22 mouse cellular contexts compared by ENCODE assay signal in genomic region chr2:115943044-115943443, GRCm38 (mm10).
DNase-seq lines count a peak whose midpoint lies in the region; ATAC-seq lines count a peak whose summit lies in the region.
"Had no signal": no experiment of that assay in that cellular context is flagged by ENCODE, and none has a peak within 500 bp of the region (broad histone marks: within the 10 kb centered on the region; RNA-seq: fewer than 3 reads in every experiment).

No protein-coding gene starts in this region.

- peaks cover 18% of the 10 kb centered on the region; the same call in 1 of the 2 replicates for H3K36me3 ChIP-seq in heart, embryonic 10.5 days
- H3K36me3 ChIP-seq in kidney, embryonic 15.5 days = peaks cover 45% of the 10 kb centered on the region
- H3K36me3 ChIP-seq in kidney, embryonic 16.5 days (ENCODE audit: insufficient read depth, low read length) = peaks cover 12% of the 10 kb centered on the region
- no peaks in the 10 kb centered on the region for H3K36me3 ChIP-seq in neural tube, embryonic 13.5 days
- H3K36me3 ChIP-seq in neural tube, embryonic 15.5 days = no peaks in the 10 kb centered on the region
- H3K36me3 ChIP-seq: embryonic facial prominence, embryonic 15.5 days had no signal

- H3K4me2 ChIP-seq in kidney, embryonic 15.5 days = no peak overlapping the region
- H3K4me2 ChIP-seq in kidney, embryonic 16.5 days (replicated peaks; ENCODE audit: low read depth, low read length) = no peak overlapping the region
- H3K4me2 ChIP-seq in neural tube, embryonic 13.5 days = no peak overlapping the region
- H3K4me2 ChIP-seq in neural tube, embryonic 15.5 days = no peak overlapping the region
- H3K4me2 ChIP-seq: embryonic facial prominence, embryonic 13.5 days; embryonic facial prominence, embryonic 15.5 days; forebrain, embryonic 12.5 days had no signal

- no peaks in the 10 kb centered on the region for H3K27me3 ChIP-seq in heart, embryonic 10.5 days (ENCODE audit: insufficient read depth, poor library complexity, severe bottlenecking)
- no peaks in the 10 kb centered on the region for H3K27me3 ChIP-seq in kidney, embryonic 15.5 days
- no peaks in the 10 kb centered on the region for H3K27me3 ChIP-seq in kidney, embryonic 16.5 days (ENCODE audit: insufficient read depth, low read length)
- H3K27me3 ChIP-seq in neural tube, embryonic 13.5 days = no peaks in the 10 kb centered on the region
- H3K27me3 ChIP-seq in neural tube, embryonic 15.5 days (replicated peaks) = no peaks in the 10 kb centered on the region
- H3K27me3 ChIP-seq: embryonic facial prominence, embryonic 13.5 days; embryonic facial prominence, embryonic 15.5 days; forebrain, embryonic 12.5 days had no signal

- WGBS in heart, embryonic 10.5 days = 88% methylated on average over 8 of the region's 8 CpGs
- WGBS in kidney, embryonic 15.5 days = 36% methylated on average over 8 of the region's 8 CpGs
- 23% methylated on average over 8 of the region's 8 CpGs for WGBS in kidney, embryonic 16.5 days
- 43% methylated on average over 8 of the region's 8 CpGs for WGBS in neural tube, embryonic 13.5 days
- WGBS in neural tube, embryonic 15.5 days = 38% methylated on average over 8 of the region's 8 CpGs

- peak; percentile 30 for DNase-seq in heart, adult 11 months
- DNase-seq in heart, embryonic 10.5 days (ENCODE audit: low spot score) = no peak
- DNase-seq: adrenal gland, adult 2 months; adrenal gland, postnatal 10 days; adrenal gland, postnatal 25 days; cerebellum, adult 11 months; cerebellum, adult 18-20 months; cerebellum, adult 8-10 months; cerebellum, adult 9-11 months; cerebellum, postnatal 14 days; cerebellum, postnatal 36 days; embryo, embryonic 11 days had no signal

- no peak overlapping the region for H3K9ac ChIP-seq in kidney, embryonic 15.5 days
- no peak overlapping the region for H3K9ac ChIP-seq in kidney, embryonic 16.5 days (replicated peaks; ENCODE audit: low read length)
- no peak overlapping the region for H3K9ac ChIP-seq in neural tube, embryonic 13.5 days
- no peak overlapping the region for H3K9ac ChIP-seq in neural tube, embryonic 15.5 days (replicated peaks)
- H3K9ac ChIP-seq: embryonic facial prominence, embryonic 13.5 days; embryonic facial prominence, embryonic 15.5 days; forebrain, embryonic 12.5 days had no signal

- ATAC-seq in kidney, embryonic 15.5 days (replicated peaks; ENCODE audit: low FRiP score) = 0 out of 2 replicates have a peak, but pooled peaks have one; percentile 20
- ATAC-seq in kidney, embryonic 16.5 days (ENCODE audit: low FRiP score, low TSS enrichment) = no peak
- ATAC-seq in neural tube, embryonic 13.5 days (ENCODE audit: low read depth) = 0 out of 2 replicates have a peak, but pooled peaks have one; percentile 20
- ATAC-seq in neural tube, embryonic 15.5 days (ENCODE audit: low FRiP score) = no peak
- ATAC-seq: forebrain, embryonic 14.5 days had no signal

- peaks cover 5% of the 10 kb centered on the region for H3K4me1 ChIP-seq in heart, embryonic 10.5 days
- H3K4me1 ChIP-seq in kidney, embryonic 15.5 days = peaks cover 20% of the 10 kb centered on the region
- H3K4me1 ChIP-seq in kidney, embryonic 16.5 days (ENCODE audit: insufficient read depth, low read length) = peaks cover 14% of the 10 kb centered on the region; the same call in 1 of the 2 replicates
- H3K4me1 ChIP-seq in neural tube, embryonic 13.5 days (replicated peaks) = peaks cover 20% of the 10 kb centered on the region
- peaks cover 9% of the 10 kb centered on the region for H3K4me1 ChIP-seq in neural tube, embryonic 15.5 days

- no peak overlapping the region for H3K4me3 ChIP-seq in heart, embryonic 10.5 days
- no peak overlapping the region for H3K4me3 ChIP-seq in kidney, embryonic 15.5 days (replicated peaks)
- H3K4me3 ChIP-seq in kidney, embryonic 16.5 days (ENCODE audit: low read length) = no peak overlapping the region
- no peak overlapping the region for H3K4me3 ChIP-seq in neural tube, embryonic 13.5 days
- no peak overlapping the region for H3K4me3 ChIP-seq in neural tube, embryonic 15.5 days (replicated peaks)
- H3K4me3 ChIP-seq: embryonic facial prominence, embryonic 13.5 days; embryonic facial prominence, embryonic 15.5 days; erythroblast, embryonic 14.5 days; forebrain, embryonic 10.5 days; forebrain, embryonic 12.5 days had no signal

- H3K9me3 ChIP-seq in heart, embryonic 10.5 days = no peaks in the 10 kb centered on the region
- no peaks in the 10 kb centered on the region for H3K9me3 ChIP-seq in kidney, embryonic 15.5 days (replicated peaks)
- no peaks in the 10 kb centered on the region for H3K9me3 ChIP-seq in kidney, embryonic 16.5 days (ENCODE audit: low read length)
- H3K9me3 ChIP-seq in neural tube, embryonic 13.5 days = no peaks in the 10 kb centered on the region
- no peaks in the 10 kb centered on the region for H3K9me3 ChIP-seq in neural tube, embryonic 15.5 days (replicated peaks)
- H3K9me3 ChIP-seq: embryonic facial prominence, embryonic 13.5 days; embryonic facial prominence, embryonic 15.5 days; forebrain, embryonic 10.5 days; forebrain, embryonic 12.5 days had no signal

- no peak overlapping the region for H3K27ac ChIP-seq in heart, embryonic 10.5 days
- H3K27ac ChIP-seq in kidney, embryonic 15.5 days = no peak overlapping the region
- H3K27ac ChIP-seq in kidney, embryonic 16.5 days (ENCODE audit: low read length) = no peak overlapping the region
- no peak overlapping the region for H3K27ac ChIP-seq in neural tube, embryonic 13.5 days (replicated peaks)
- no peak overlapping the region for H3K27ac ChIP-seq in neural tube, embryonic 15.5 days (replicated peaks)
- H3K27ac ChIP-seq: embryonic facial prominence, embryonic 13.5 days; embryonic facial prominence, embryonic 15.5 days; forebrain, embryonic 10.5 days; forebrain, embryonic 12.5 days had no signal

Comparison
In these comparisons a context has a peak if more than half of its experiments do, and no peak if none do; other contexts are left out.
1. ATAC-seq: peak in kidney, embryonic 15.5 days (single experiment) and neural tube, embryonic 13.5 days (single experiment); none in kidney, embryonic 16.5 days (single experiment) and neural tube, embryonic 15.5 days (single experiment).